Mouse (Mus musculus) heart, embryonic 15.5 days (tissue): Measurements from ENCODE around the gene Ephx1. TPM values are rescaled to one million over a fixed set of nuclear protein-coding genes. Genes with fewer than 3 reads are reported as not detected.
A peak's percentile ranks its signal among the peaks of the same experiment; 100 is the strongest.
"Not testable (repeated sequence)": the region's sequence is repeated elsewhere in the genome, so short reads cannot be mapped to it uniquely, and the experiment has no call there.

Experiments
- ATAC-seq: fragments of 200-750 bp; cut with Nextera tagmentation; replicated peaks from 2 replicates; pipeline ENCODE4 v1.8.0; 2017; ENCODE audit warnings: low read depth, moderate TSS enrichment; ENCODE audit not compliant: insufficient number of reproducible peaks, insufficient read depth, low FRiP score
- H3K27ac ChIP-seq: fragments of 300-500 bp; sonication (generic); 2 replicates; pipeline ENCODE4 v1.5.1; 2015; ENCODE audit warnings: mild to moderate bottlenecking, inconsistent platforms
- H3K27me3 ChIP-seq: fragments of 300-500 bp; sonication (generic); 2 replicates; pipeline ENCODE4 v1.6.1; 2015; ENCODE audit warnings: inconsistent platforms
- H3K36me3 ChIP-seq: fragments of 300-500 bp; sonication (generic); 2 replicates; pipeline ENCODE4 v1.6.1; 2015; ENCODE audit warnings: mild to moderate bottlenecking, inconsistent platforms
- H3K4me1 ChIP-seq: fragments of 300-500 bp; sonication (generic); replicated peaks from 2 replicates; pipeline ENCODE4 v1.6.1; 2015; ENCODE audit warnings: inconsistent platforms
- H3K4me2 ChIP-seq: fragments of 300-500 bp; sonication (generic); 2 replicates; pipeline ENCODE4 v1.6.1; 2015; ENCODE audit warnings: inconsistent platforms, mild to moderate bottlenecking, moderate library complexity
- H3K4me3 ChIP-seq: fragments of 300-500 bp; sonication (generic); 2 replicates; pipeline ENCODE4 v1.5.1; 2015; ENCODE audit warnings: mild to moderate bottlenecking, inconsistent platforms
- H3K9ac ChIP-seq: fragments of 300-500 bp; sonication (generic); 2 replicates; pipeline ENCODE4 v1.6.1; 2015; ENCODE audit warnings: mild to moderate bottlenecking, inconsistent platforms
- H3K9me3 ChIP-seq: fragments of 300-500 bp; sonication (generic); replicated peaks from 2 replicates; pipeline ENCODE4 v1.6.1; 2016; ENCODE audit warnings: inconsistent platforms
- WGBS: fragments of 180-500 bp; shearing (Covaris S2); methylation state at CpG from one replicate; pipeline ENCODE4 v1.1.7; 2015; ENCODE audit warnings: mixed read lengths; 5-methylcytosine and 5-hydroxymethylcytosine counted together
- polyA plus RNA-seq: library from polyadenylated mRNA; unstranded; fragments of >200 nt; fragmentation: Nextera tagmentation; extraction: Ambion mirVana; gene quantifications from 2 replicates; pipeline ENCODE4 v1.2.1, GENCODE M21; 2015

Ephx1 gene
- polyA plus RNA-seq, 1 experiment from 2014 or later = 10.0 TPM

DNA sequence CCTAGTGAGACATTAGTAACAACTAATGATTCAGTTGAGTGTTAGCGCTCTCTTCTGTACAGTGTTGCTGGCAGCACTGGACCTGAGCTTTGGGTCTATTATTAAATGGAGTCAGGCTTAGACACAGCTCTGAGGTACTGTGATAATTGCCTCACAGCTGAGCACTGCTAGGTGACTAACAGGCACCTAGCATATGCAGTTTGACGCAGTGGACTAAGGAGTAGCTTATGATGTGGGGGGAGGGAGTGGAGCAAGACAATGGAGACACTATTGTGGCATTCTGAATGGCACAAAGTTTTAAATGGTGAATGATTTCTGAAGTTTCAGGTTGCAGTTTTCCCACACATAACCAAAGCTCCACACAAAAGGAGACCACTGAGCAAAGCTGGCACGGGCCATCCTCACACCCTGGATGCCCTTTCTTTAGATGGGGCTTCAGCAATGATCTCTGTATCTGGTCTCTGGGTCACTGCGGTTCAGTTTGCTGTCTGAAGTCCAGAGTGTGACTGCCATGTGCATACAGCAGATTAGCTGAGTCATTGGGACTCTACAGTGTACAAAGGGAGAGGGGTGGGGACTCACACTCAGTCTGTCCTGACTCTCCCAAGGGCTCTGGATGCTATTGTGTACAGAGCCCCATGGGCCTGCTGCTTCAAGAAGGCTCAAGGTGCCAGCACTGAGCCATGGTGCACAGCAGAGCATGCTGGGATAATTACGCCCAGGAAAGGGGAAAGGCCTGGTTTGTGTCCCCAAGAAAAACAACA is 14.5 kb upstream of the Ephx1 start:
- not testable (repeated sequence) for H3K4me2 ChIP-seq, ATAC-seq, H3K4me3 ChIP-seq, H3K9me3 ChIP-seq, H3K36me3 ChIP-seq, H3K27ac ChIP-seq, H3K27me3 ChIP-seq, H3K9ac ChIP-seq, H3K4me1 ChIP-seq
- 81% methylated on average over 5 of the region's 5 CpGs for WGBS

DNA sequence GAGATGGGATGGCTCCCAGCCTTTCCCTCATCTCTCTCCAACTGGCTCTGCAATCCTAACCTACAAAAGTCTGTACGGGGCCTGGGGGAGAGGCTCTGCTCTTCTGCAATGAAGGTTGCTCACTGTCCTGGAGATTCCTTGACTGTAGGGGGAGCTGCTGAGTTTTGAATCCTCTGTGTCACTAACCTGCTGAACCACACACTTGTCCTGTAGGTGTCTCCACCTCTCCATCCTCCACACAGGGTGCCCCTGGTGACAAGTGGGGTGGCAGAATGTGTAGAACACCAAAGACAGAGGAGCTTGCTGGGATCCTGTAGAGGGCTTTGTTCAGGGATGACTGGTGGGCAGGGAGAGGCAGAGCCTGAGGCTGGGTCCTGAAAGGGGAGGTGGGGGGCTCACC is 1.6 kb upstream of the Ephx1 start:
- Histone ChIP-seq H3K36me3 (no peaks in the 10 kb centered on the region), H3K4me2 (no peak overlapping the region), H3K27me3 (peaks cover 11% of the 10 kb centered on the region), H3K9ac (no peak overlapping the region), H3K9me3 (no peaks in the 10 kb centered on the region), H3K27ac (no peak overlapping the region), H3K4me3 (no peak overlapping the region), H3K4me1 (peaks cover 4% of the 10 kb centered on the region; the same call in 1 of the 2 replicates)
- ATAC-seq = no peak
- 19% methylated on average over 1 of the region's 1 CpGs for WGBS

DNA sequence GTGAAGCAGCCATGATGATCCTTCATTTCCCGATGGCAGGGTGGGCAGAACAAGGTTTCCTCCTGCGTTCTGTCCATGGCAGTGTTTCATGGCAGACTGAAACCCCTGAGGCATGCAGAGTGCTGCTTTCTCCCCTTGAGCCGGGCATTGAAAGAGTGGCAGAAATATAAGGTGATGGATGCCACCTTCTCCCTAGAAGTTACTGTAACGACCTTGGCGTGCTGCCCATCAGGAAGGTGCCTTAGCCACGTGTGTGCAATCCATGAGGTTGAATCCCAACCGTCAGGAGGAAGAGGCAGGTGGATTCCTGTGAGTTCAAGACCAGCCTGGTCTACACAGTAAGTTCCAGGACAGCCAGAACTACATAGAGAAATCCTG is 773 bp upstream of the Ephx1 start:
- Histone ChIP-seq H3K4me3 (no peak overlapping the region), H3K4me1 (peaks cover 12% of the 10 kb centered on the region), H3K27ac (no peak overlapping the region), H3K9ac (no peak overlapping the region), H3K36me3 (no peaks in the 10 kb centered on the region), H3K27me3 (peaks cover 11% of the 10 kb centered on the region), H3K9me3 (no peaks in the 10 kb centered on the region), H3K4me2 (no peak overlapping the region)
- no peak for ATAC-seq
- WGBS = 70% methylated on average over 7 of the region's 7 CpGs

DNA sequence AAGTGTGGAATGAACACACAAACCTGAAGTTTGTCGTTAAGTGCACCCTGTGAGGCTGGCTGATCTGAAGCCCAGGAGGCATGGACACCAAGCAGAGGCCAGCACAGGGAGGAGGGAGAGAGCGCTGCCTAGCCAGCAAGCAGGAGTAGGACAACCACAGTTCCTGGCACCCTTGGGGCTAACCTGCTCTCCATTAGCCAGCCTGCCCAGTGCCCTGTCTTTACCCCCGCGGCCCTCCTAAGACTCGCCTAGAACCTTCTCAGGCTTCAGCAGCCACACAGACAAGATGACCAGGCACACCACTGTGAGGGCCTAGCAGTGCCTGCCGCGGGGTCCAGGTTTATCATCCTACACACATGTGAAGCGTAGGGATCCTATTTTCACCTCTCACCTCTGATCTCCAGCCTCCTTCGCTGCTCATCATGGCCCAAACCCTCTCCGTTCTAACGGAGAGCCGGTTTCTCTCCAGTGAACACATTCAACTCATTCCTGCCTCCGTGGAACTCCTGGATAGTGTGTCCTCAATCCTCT is 2.7 kb downstream of the Ephx1 start:
- Histone ChIP-seq H3K4me1 (peaks cover 27% of the 10 kb centered on the region), H3K27me3 (peaks cover 7% of the 10 kb centered on the region), H3K9ac (no peak overlapping the region), H3K4me3 (no peak overlapping the region), H3K27ac (no peak overlapping the region), H3K9me3 (no peaks in the 10 kb centered on the region), H3K36me3 (no peaks in the 10 kb centered on the region), H3K4me2 (no peak overlapping the region)
- WGBS = 67% methylated on average over 13 of the region's 13 CpGs
- no peak for ATAC-seq

DNA sequence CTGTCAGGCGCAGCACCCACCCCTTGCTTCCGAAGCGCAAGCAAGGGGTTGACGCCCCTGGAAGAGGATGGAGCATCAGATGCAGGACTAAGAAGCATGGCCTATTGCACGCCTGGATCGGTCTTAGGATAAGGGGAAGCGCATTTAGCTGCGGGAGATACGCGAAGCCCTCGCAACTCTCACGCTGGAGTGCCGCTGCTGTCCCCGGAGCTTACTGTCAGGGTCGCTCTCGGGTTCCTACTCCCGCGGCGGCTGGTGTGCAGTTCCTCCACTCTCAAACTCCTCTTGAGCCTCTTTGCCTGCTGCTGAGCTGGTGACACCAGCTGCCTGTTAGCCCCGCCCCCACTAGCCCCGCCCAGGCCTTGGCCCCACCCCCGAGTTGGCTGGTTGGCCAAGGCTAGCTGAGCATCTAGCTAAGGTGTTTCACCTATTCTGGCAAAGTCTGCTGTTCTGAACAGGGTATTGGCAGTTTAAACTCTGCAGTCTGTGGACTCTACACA is 3.4 kb downstream of the Ephx1 start:
- Histone ChIP-seq H3K4me1 (peaks cover 27% of the 10 kb centered on the region), H3K4me2 (peak overlapping the region; percentile 97), H3K4me3 (peak overlapping the region; percentile 59), H3K9me3 (no peaks in the 10 kb centered on the region), H3K36me3 (no peaks in the 10 kb centered on the region), H3K9ac (peak overlapping the region; percentile 57), H3K27ac (peak overlapping the region; percentile 83), H3K27me3 (peaks cover 7% of the 10 kb centered on the region)
- peak; percentile 65 for ATAC-seq
- WGBS = 1% methylated on average over 22 of the region's 22 CpGs

DNA sequence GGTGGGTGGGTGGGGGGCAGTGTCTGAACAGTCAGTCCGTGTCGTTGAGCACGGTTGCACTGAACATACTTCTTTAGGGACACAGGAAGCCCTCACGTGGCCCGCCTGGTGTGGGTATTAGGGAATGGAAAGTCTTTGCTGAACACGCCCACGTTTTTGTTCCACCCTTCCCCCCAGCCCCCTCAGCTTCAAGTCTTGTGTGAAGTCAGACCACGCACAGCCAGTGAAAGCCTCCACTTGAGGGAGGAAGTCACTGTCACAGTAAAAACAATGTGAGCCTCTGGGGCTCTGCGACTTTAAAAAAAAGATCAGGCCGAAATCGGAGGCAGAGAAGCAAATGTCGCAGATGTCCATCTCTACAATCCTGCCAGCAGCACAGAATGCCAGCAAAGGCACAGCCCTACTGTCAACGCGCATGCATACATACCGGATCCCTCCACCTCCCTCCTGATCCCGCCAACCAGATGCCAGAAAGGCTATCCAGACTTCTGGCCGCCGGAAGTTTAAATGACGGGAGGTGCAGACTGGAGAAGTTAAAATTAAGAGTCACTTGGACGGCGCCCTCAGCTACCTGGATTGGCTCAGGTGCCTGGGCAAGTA is 4.1 kb downstream of the Ephx1 start:
- WGBS = 3% methylated on average over 21 of the region's 21 CpGs
- peak overlapping the region; percentile 97 for H3K4me2 ChIP-seq
- H3K9me3 ChIP-seq = no peaks in the 10 kb centered on the region
- peaks cover 27% of the 10 kb centered on the region for H3K4me1 ChIP-seq
- peak overlapping the region; percentile 57 for H3K9ac ChIP-seq
- peak; percentile 77 for ATAC-seq
- peak overlapping the region; percentile 59 for H3K4me3 ChIP-seq
- peak overlapping the region; percentile 83 for H3K27ac ChIP-seq
- no peaks in the 10 kb centered on the region for H3K36me3 ChIP-seq
- peaks cover 7% of the 10 kb centered on the region for H3K27me3 ChIP-seq

DNA sequence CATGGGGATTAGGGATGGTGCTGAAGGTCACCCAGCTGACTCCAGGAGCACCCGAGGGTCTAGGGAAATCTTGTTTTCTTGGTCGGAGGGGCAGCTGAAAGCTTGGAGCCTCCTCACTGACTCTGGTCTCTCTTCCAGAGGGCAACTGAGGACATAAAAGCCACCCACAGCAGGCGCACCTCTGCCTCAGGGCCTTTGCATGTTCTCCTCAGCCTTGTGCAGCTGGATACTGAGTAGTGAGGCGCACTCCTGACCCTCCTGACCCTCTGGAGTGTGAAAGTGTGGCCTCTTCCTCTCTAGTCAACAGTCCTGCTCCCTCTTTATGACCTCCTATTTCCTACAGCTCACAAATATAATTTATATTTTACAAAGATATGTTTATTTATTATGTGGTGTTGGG is 4.7 kb downstream of the Ephx1 start:
- H3K36me3 ChIP-seq = no peaks in the 10 kb centered on the region
- H3K27me3 ChIP-seq = peaks cover 7% of the 10 kb centered on the region
- H3K9ac ChIP-seq = no peak overlapping the region
- no peak for ATAC-seq
- 76% methylated on average over 4 of the region's 4 CpGs for WGBS
- H3K9me3 ChIP-seq = no peaks in the 10 kb centered on the region
- H3K27ac ChIP-seq = peak overlapping the region; percentile 83
- H3K4me1 ChIP-seq = peaks cover 27% of the 10 kb centered on the region
- H3K4me3 ChIP-seq = no peak overlapping the region
- peak overlapping the region; percentile 97 for H3K4me2 ChIP-seq

DNA sequence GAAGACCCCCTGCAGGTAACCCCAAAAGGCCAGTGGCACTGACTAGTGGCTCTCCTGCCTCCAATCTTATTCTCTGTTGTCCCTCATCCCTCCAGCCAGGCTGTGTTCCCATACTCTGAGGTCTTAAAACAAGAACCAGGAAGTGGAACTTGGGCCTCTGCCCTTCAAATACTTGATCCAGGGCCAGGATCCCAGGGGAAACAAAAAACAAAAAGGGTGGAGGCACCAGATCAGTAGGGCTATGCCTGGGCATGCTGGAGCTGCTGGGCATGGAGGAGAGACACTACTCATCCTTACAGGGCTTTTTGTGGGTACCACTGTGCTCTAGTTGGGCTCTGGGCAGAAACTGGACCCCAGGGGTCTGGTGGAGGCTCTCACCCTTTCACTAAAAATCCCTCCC is 5.1 kb downstream of the Ephx1 start:
- 0 out of 2 replicates have a peak, but pooled peaks have one; percentile 18 for ATAC-seq
- Histone ChIP-seq H3K9me3 (no peaks in the 10 kb centered on the region), H3K9ac (no peak overlapping the region), H3K36me3 (no peaks in the 10 kb centered on the region), H3K4me2 (peak overlapping the region; percentile 10; the same call in 1 of the 2 replicates), H3K4me3 (no peak overlapping the region), H3K27me3 (peaks cover 7% of the 10 kb centered on the region), H3K4me1 (peaks cover 27% of the 10 kb centered on the region), H3K27ac (peak overlapping the region; percentile 83)

DNA sequence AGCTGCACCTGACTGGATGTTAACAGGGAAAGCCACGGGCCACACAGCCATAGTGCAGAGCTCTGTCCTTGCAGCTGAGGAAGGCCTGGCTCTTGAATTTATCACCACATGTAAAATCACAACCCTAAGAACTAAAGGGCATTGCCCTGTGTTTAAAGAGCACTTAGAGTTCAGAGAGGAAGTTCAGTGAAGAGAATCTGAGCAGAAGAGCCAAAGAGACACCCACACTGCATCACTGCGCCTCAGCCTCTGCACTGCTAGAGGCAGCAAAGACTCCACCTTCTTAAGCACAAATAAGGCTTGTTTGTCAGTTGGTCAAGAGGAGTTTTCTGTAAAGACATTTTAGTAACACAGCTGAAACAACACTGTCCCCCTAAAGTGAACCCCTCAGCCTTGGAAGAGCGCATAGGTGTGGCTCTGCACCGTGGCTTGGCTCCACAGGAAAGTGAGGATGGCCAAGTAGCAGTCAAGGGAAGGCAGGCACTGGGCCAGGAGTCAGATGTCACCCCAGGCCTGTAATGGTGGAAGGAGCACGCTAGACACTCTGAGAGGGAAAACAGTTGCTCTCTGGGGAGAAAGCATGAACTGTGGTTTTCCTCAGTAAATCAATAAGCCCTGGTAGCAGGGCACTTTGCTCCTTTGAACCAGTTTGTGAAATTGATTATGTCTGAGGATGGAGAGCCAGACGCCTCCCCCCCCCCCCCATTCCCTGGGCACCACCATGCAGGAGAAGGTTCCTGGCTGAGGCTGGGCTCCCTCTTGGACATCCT is 5.8 kb downstream of the Ephx1 start:
- Histone ChIP-seq H3K9me3 (no peaks in the 10 kb centered on the region), H3K4me2 (no peak overlapping the region), H3K27ac (peak overlapping the region; percentile 83), H3K4me1 (peaks cover 34% of the 10 kb centered on the region), H3K36me3 (no peaks in the 10 kb centered on the region), H3K4me3 (no peak overlapping the region), H3K9ac (no peak overlapping the region), H3K27me3 (peaks cover 7% of the 10 kb centered on the region)
- WGBS = 66% methylated on average over 6 of the region's 6 CpGs
- no peak for ATAC-seq

DNA sequence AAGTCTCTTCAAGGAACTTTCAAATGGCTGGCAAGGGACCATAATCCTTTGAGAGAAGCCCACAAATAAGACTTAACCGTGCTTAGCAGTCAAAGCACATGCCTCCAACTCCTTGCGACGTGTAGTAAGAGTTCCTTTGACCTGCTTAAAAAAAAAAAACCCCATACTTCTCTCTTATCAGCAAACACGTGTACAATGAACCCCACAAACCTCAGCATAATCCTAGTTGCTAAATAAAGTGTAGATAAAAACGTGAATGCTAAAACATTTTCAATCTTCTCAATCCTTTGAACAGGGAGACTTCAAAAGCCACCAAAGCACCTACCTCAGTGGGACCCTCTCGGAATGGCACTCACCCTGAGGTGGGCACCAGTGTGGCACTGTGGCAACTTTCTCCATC is 7.3 kb downstream of the Ephx1 start:
- WGBS = 63% methylated on average over 6 of the region's 6 CpGs
- H3K36me3 ChIP-seq = no peaks in the 10 kb centered on the region

DNA sequence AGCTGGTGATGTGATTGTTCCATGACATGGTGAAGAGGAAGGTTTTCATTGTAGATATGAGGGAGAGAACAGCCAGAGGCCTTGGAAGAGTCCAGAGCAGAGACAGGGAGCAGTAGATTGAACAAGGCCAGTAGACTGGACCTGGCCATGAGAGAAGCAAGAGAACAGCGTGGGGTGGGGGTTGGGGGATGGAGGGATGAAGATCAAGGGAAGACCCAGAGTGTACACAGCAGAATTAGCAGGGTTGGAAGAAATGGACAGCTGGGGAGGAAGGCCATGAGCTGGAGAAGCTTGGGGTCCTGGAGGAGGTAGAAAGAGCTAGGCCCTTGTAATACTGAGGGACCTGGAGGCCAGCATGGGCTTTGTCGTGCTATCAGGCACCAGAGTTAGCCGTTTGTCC is 8.3 kb downstream of the Ephx1 start:
- Histone ChIP-seq H3K4me2 (no peak overlapping the region), H3K36me3 (no peaks in the 10 kb centered on the region), H3K27me3 (no peaks in the 10 kb centered on the region), H3K9ac (no peak overlapping the region), H3K4me3 (no peak overlapping the region), H3K9me3 (no peaks in the 10 kb centered on the region), H3K4me1 (peaks cover 35% of the 10 kb centered on the region), H3K27ac (no peak overlapping the region)
- 77% methylated on average over 3 of the region's 3 CpGs for WGBS
- no peak for ATAC-seq

More for the DNA sequence above, 7.3 kb downstream of the Ephx1 start:
- ATAC-seq = no peak
- Histone ChIP-seq H3K9me3 (no peaks in the 10 kb centered on the region), H3K27ac (no peak overlapping the region), H3K27me3 (peaks cover 6% of the 10 kb centered on the region), H3K4me1 (peaks cover 38% of the 10 kb centered on the region), H3K9ac (no peak overlapping the region), H3K4me2 (no peak overlapping the region), H3K4me3 (no peak overlapping the region)
